Mouse (Mus musculus) kidney, adult 8-10 months (tissue): ENCODE measurements around the gene Foxn3.

Experiments used
- DNase-seq, 2 experiments: peaks; one replicate each; pipeline ENCODE4 v3.0.0; 2022

Foxn3 gene

DNA sequence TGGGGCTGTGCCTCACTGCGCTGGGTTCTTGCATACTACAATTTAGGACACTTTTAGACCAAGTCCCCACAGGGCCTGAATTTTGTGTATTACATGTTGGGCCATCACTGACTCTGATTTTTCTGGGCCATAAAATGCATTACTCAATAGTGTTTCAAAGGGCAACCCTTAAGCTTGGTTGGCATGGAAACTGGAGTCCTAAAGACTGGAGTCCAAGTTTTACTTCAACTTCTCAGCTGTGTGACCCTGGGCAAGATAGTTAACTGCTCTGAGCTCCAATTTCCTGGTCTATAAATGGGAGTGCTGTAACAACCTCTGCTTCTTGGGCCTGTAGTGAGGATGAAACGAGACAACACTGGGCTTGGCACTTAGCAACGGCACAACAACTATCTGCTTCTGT lies 215.9 kb downstream of the Foxn3 start:
- DNase-seq: peak in 1 of 2 experiments; percentile 54

GRCm38 (mm10) chr12:99346982-99347381 lies 216.4 kb downstream of the Foxn3 start:
- DNase-seq: no peak

- DNase-seq: no peak
Observed at GRCm38 (mm10) chr12:99345323-99345722, 218.1 kb downstream of the Foxn3 start.

- DNase-seq: no peak
Observed at GRCm38 (mm10) chr12:99343378-99343777, 220.0 kb downstream of the Foxn3 start.

DNA sequence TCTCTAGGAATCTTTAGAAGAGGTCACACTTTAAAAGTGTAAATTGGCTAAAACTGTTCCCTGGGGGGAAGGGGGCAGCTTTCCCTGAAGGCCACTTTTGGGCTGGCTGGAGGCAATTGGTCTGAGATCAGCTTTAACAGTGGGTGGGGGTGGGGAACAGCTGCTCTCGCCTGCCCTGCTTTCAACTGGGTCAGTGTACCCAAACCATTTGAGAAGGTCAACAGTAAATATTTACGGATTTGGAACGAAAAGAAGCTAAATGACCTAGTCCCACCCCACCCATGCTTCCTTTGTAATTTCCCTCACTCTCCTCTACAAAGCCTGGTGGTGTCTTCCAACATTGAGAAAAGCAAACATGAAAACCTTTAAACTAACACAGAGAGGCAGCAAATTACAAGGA lies 221.2 kb downstream of the Foxn3 start:
- no peak for DNase-seq

GRCm38 (mm10) chr12:99341751-99342150 lies 221.6 kb downstream of the Foxn3 start:
- DNase-seq: no peak

- no peak for DNase-seq
Observed at GRCm38 (mm10) chr12:99340418-99341182, 222.8 kb downstream of the Foxn3 start.

- no peak for DNase-seq
Observed at GRCm38 (mm10) chr12:99339640-99340325, 223.6 kb downstream of the Foxn3 start.

- DNase-seq: no peak
Observed at GRCm38 (mm10) chr12:99338754-99339153, 224.6 kb downstream of the Foxn3 start.

GRCm38 (mm10) chr12:99337171-99337435 lies 226.3 kb downstream of the Foxn3 start:
- no peak for DNase-seq

DNA sequence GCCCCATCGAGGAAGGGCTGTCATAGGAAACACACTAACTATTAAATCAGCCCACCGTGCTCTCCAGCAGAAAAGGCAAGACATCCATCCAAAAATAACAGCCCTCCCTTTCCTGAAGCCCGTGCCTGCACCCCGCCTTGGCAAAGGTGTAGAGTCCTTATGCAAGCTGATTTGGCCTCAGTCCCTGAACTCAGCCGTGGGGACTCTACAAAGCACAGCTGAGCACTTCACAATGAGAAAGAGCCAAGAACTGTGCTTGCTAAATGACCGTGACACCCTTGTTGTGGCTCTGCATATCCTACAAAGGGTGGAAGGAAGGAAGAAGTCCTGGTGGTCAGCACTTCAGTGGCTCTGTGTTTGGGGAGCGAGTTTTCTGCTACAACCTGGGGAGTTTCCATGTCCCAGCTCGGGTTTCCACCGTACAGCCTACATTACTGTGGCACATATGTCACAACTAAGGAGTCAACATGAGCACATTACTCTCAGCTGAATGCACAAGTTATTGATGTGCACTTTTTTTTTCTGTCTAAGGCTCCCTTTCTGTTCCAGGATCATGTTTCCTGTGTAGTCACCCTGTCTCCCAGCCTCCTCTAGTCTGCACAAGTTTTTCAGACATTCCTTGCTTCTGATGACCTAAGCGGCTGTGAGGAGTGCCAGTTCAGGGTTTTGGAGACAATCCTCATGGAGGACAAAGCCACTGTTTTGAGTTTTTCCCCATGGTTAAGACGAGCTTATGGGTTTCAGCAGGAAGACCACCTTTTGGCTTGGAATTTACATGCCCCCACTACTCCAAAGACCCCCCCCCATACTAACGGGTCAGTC lies 226.8 kb downstream of the Foxn3 start:
- peak; percentile 65 to 73 for DNase-seq

DNA sequence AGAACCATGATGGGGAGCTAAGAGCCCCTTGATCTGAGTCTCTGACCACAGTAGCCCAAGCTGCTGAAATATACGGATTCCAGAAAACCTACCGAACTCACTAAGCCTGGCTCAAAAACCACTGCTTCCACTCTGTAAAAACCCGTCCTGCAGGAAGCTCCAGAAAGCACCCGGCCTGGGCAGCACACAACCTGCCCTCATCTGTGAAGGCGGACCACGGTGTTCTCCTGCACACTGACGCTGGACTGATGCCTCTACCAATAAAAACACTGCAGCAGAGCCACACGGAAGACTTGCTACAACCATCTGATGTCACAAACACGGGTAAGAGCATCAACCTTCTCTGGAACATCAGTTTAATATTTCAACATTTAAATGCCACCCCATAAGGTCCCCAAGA lies 227.8 kb downstream of the Foxn3 start:
- no peak for DNase-seq

DNA sequence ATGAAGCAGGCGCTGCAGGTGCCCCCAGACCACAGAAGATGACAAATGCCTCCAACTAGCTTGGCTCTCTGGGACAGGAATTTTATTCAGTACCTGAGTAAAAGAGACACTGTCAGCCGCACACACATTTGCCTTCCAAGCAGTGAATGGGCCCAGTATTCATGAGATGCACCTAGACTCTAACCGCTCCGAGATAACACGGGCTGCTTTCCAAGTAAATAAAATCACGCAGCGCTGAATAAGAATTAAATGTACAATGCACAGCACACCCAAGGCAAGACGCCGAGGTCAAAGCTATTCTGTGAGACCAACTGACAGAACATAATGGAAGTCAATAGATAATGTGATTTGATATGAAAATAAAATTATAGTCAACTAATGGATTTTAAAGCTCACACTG lies 229.4 kb downstream of the Foxn3 start:
- no peak for DNase-seq

DNA sequence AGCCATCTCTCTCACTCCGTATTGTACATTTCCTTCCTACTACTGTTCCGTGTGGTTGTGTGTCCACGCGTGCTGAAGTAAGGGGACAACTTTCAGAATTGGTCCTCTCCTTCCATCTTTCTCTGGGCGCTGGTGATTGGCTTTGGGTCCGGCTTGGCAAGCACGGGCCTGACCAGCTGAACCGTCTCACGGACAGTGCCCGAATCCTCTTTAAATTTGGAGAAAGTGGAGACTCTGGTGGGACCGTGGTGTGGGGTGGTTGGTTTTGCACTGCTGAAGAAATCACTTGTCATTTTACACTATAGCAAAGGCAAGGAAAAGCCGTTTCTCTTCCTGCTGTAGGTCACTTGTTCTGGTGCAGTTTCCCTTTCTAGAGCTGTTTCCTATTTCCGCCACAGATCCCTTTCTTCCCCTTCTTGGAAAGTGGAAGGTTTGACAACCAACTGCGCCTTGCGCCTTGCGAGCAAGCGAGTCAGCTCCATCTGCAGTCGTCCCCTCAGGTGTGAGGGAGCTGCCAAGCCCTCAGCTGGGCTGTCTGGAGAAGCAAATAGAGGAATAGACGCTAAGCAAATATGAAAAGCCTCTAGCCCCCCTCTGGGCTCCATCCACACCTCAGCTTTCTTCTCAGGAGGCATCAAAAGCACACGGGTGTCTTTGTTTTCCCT lies 229.9 kb downstream of the Foxn3 start:
- DNase-seq: no peak

DNA sequence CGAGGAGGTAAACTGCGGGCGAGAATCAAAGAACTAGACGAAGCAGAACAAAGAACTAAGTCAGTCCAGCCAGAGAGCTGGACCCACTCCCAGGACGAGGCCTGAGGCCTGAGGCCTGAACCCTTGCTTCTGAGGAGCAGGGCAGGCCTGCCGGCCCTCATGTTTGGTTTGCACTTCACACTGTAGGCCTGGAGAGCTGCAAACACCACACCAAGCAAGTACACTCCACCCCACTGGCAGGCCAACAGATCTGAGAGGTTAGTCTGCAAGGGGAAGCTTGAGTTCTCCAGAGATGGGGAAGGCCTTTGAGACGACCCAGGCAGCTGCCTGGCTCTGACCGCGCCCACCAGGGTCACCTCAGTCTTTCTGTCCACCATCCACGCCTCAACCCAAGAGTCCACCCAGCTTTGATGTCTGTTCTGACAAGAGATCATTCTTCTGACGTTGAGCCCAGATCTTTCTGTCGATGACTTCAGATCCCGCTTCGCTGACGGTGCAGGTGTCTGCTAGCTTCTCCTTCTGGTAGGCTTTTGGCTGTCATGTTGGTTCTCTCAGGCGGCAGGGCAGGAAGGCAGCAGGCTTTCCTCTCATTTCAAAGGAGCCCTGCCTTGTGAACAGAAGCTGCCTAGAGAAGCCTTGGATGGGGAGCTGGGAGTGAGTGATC lies 231.1 kb downstream of the Foxn3 start:
- DNase-seq: no peak

GRCm38 (mm10) chr12:99331341-99331947 lies 231.9 kb downstream of the Foxn3 start:
- DNase-seq: no peak

- no peak for DNase-seq
Observed at GRCm38 (mm10) chr12:99330822-99331285, 232.5 kb downstream of the Foxn3 start.

DNA sequence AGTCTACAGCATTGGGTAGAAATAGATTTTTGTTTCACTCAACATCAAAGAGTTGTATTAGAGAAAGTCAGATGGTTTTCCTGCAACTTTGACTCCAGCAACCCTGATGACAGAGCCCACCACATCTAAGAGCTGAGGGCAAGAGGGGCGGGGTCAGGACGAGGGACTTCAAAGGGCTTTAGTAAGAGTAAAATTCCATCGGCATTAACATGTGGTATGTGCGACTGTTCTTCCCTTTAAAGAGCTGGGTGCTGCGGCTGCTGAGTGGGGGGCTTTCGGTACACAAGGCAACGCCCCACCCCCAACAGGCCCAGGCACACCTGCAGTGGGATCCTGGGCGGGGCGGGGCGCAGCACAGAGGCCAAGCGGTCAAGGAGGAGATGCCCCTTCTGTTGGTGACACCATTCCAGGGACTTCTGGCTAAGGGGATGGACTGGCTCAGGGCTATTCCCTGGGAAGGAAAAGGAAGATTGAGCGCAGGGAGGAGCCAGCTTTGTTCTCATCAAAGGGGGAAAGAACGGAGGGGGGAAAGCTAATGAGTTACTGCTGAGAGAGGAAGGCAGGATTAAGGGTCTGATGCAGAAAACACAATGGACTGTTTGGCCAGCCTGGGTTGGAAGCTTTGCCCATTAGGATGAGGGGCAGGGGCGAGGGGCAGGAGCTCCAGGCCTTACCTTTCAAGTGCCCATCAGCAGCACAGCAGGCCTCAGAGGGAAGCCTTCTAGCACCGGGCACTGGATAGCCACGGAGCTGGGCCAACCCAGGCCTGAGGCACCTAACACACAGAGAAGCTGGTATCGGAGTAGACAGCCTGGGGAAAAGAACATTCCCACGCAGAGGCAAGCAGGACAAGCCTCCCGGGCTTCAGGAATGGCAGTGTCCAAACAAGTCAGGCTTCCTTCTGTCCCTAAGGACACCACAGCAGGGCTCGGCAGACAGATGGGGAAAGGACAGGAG lies 233.8 kb downstream of the Foxn3 start:
- no peak for DNase-seq

- no peak for DNase-seq
Observed at GRCm38 (mm10) chr12:99326157-99326556, 237.2 kb downstream of the Foxn3 start.

GRCm38 (mm10) chr12:99321633-99322431 lies 241.6 kb downstream of the Foxn3 start:
- no peak for DNase-seq
